Mouse (Mus musculus) embryonic facial prominence, embryonic 14.5 days (tissue): ENCODE data around the gene Rnf148. TPM values are rescaled to one million over a fixed set of nuclear protein-coding genes. Genes with fewer than 3 reads are reported as not detected.

ENCODE experiments used
- ATAC-seq: fragments of 200-750 bp; cut with Nextera tagmentation; 2 replicates; pipeline ENCODE4 v1.8.0; 2017; ENCODE audit warnings: low read depth, moderate number of reproducible peaks, moderate TSS enrichment
- DNase-seq: peaks from one replicate; pipeline ENCODE4 v3.0.0-alpha.2; 2015; ENCODE audit warnings: low spot score
- H3K27ac ChIP-seq: fragments of 300-500 bp; sonication (generic); replicated peaks from 2 replicates; pipeline ENCODE4 v1.5.1; 2014; ENCODE audit warnings: low read depth, mild to moderate bottlenecking, low read length, moderate library complexity
- H3K27me3 ChIP-seq: fragments of 300-500 bp; sonication (generic); replicated peaks from 2 replicates; pipeline ENCODE4 v1.6.1; 2014; ENCODE audit warnings: low read length; ENCODE audit not compliant: control insufficient read depth, insufficient read depth
- H3K36me3 ChIP-seq: fragments of 300-500 bp; sonication (generic); 2 replicates; pipeline ENCODE4 v1.6.1; 2014; ENCODE audit warnings: low read length, mixed read lengths; ENCODE audit not compliant: control insufficient read depth, insufficient read depth
- H3K4me1 ChIP-seq: fragments of 300-500 bp; sonication (generic); 2 replicates; pipeline ENCODE4 v1.6.1; 2014; ENCODE audit warnings: antibody characterized with exemption, low read length; ENCODE audit not compliant: control insufficient read depth, insufficient read depth
- H3K4me2 ChIP-seq: fragments of 300-500 bp; sonication (generic); 2 replicates; pipeline ENCODE4 v1.6.1; 2014; ENCODE audit warnings: low read depth, mild to moderate bottlenecking, low read length, moderate library complexity, mixed read lengths
- H3K4me3 ChIP-seq: fragments of 300-500 bp; sonication (generic); 2 replicates; pipeline ENCODE4 v1.5.1; 2014; ENCODE audit warnings: low read depth, mild to moderate bottlenecking, low read length
- H3K9ac ChIP-seq: fragments of 300-500 bp; sonication (generic); 2 replicates; pipeline ENCODE4 v1.6.1; 2014; ENCODE audit warnings: low read depth, mild to moderate bottlenecking, low read length, moderate library complexity, mixed read lengths
- H3K9me3 ChIP-seq: fragments of 300-500 bp; sonication (generic); 2 replicates; pipeline ENCODE4 v1.6.1; 2016; ENCODE audit warnings: low read length; ENCODE audit not compliant: control insufficient read depth
- WGBS: fragments of 180-500 bp; shearing (Covaris S2); extraction: QIAGEN DNeasy Blood & Tissue Kit; methylation state at CpG from one replicate; pipeline ENCODE4 v1.1.7; 2014; 5-methylcytosine and 5-hydroxymethylcytosine counted together
- polyA plus RNA-seq: library from polyadenylated mRNA; unstranded; fragments of >200 nt; fragmentation: Nextera tagmentation; extraction: Ambion mirVana; gene quantifications from 2 replicates; pipeline ENCODE4 v1.2.1, GENCODE M21; 2014

Rnf148 gene
- polyA plus RNA-seq, 1 experiment from 2014 or later = not detected

DNA sequence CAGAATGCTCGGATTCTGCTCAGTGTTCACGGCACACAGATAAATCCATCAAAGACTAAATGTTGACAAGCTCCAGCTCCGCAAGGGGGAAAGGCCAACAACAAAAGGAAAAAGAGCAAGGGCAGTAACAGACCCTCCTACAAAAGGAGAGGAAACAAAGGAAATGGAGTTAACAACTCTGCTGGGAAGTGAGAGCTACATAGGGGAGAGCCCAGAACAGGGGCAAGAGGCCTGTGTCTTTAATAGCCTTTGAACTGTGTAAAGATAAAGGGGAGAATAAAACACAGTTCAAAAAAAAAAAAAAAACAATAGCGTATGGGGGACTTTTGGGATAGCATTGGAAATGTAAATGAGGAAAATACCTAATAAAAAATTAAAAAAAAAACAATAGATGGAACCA, 24.5 kb downstream of the Rnf148 start:
- Histone ChIP-seq H3K36me3 (no peaks in the 10 kb centered on the region), H3K4me1 (no peaks in the 10 kb centered on the region), H3K27ac (no peak overlapping the region), H3K4me2 (no peak overlapping the region), H3K27me3 (no peaks in the 10 kb centered on the region), H3K9ac (no peak overlapping the region), H3K9me3 (no peaks in the 10 kb centered on the region), H3K4me3 (no peak overlapping the region)
- DNase-seq (no peak), ATAC-seq (no peak)
- 44% methylated on average over 4 of the region's 4 CpGs for WGBS

Other genes with a start within 250 kb of the Rnf148 start
- not detected in 2 replicates for gene Rnf133, start 4.8 kb downstream of the Rnf148 start, polyA plus RNA-seq
- 7.2 TPM in 2 replicates for gene Cadps2, start 184.3 kb upstream of the Rnf148 start, polyA plus RNA-seq